Mouse (Mus musculus): ENCODE measurements around the gene Snx30.

GRCm38 (mm10) chr4:59822119-59822518 is 16.5 kb downstream of the Snx30 start:
- TF ChIP-seq CTCF (IDR thresholded peaks at IDR 0.05; ENCODE audit: low read depth) = no peak
- TF ChIP-seq EP300 (optimal IDR thresholded peaks at IDR 0.05) = no peak
